Mouse (Mus musculus): ENCODE data around the gene Smu1.

DNA sequence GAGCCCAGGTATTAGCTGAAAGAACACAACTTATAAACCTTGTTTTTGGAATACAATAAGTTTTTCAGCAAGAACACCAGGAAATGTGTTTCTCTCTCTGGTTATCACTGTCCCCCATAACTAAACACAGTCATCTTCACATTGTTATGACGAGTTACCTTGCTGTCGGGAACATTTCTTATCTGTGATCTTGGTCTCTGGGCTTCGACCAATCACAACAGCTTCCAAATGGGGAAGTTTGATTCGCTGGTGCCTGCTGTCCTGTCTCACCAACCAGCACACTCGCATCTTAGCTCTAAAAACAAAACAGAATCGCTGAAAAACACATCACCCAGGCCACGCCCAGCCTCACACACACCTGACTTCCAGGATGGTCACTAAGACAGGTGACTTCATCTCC is 60.7 kb downstream of the Smu1 start:
- TF ChIP-seq CTCF (IDR thresholded peaks at IDR 0.05; ENCODE audit: low read depth) = no peak
- no peak for TF ChIP-seq EP300 (IDR thresholded peaks at IDR 0.05; ENCODE audit: low read depth)

All from liver, embryonic 14.5 days (tissue).